Mouse (Mus musculus) right cerebral cortex, postnatal 36 days (tissue): ENCODE data around the gene Serpinb3a.

Experiments used
- DNase-seq, 2 experiments: peaks; one replicate each; pipeline ENCODE4 v3.0.0; 2022; ENCODE audit warnings: low spot score in 2 of 2, mixed read lengths in 1 of 2

Gene Serpinb3a

DNA sequence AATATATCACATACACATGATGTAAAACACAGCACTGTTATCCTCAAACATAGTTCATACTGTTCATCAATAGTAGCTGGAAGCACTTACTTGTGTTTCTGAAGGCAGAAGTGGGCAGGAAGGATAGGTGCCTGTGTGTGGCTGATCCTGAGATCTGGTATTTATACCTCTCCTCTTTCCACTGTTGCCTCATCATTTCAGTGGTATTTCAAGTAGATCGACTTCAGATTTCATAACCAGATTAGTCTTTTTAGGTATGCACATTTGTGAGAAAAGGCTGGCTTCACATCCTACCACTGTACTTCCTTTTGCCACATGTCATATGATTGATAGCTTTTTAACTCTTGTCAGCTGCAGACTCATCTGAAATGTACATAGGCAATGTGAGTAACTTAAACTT is at the start of gene Serpinb3a:
Gene Serpinb3a (minus strand): TSS at position 101 of the 400 bp plus-strand sequence.
- DNase-seq = no peak

DNA sequence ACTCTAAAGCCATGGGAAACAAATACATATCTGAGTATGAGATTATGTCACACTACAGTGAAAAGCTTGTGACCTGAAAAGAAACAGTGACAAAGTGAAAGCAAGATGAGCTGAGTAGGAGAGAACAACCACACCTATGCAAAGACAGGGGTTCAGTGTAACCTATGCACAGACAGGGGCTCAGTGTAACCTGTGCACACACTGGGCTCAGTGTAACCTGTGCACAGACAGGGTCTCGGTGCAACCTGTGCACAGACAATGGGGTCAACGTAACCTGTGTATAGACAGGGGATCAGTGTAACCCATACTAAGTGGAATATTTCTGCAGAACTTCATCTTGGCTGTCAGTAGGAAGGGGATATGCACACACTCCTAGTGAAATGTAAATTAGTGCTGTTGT is 46.3 kb upstream of the Serpinb3a start:
- no peak for DNase-seq

DNA sequence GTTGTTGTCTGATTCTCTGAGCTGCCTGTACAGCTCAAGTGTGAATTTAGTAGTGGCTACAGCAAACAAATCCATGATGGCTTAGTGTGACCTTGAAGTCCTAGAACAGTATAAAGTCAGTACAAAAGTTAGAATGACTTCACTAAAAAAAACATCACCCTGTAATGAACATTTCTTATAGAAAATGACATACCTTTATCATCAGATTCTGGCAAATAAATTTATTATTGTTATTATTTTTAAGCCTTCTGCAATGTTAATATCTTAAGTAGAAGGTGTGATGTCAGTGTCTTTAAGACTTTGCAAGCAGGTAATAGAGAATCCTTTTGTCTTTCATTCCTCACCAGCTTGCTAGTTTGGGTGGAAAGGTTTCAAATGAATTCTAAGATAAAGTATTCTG is 31.3 kb upstream of the Serpinb3a start, which contains the start of gene Serpinb3d:
Gene Serpinb3d (minus strand): TSS at position 101 of the 400 bp plus-strand sequence.
- no peak for DNase-seq

DNA sequence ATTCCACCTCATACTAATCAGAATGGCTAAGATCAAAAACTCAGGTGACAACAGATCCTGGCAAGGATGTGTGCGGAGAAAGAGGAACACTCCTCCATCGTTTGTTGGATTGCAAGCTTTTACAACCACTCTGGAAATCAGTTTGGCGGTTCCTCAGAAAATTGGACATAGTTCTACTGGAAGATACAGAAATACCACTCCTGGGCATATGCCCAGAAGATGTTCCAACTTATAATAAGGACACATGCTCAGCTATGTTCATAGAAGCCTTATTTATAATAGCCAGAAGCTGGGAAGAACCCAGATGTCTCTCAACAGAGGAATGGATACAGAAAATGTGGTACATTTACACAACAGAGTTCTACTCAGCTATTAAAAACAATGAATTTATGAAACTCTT is 17.9 kb downstream of the Serpinb3a start:
- DNase-seq = peak in 1 of 2 experiments; percentile 34

DNA sequence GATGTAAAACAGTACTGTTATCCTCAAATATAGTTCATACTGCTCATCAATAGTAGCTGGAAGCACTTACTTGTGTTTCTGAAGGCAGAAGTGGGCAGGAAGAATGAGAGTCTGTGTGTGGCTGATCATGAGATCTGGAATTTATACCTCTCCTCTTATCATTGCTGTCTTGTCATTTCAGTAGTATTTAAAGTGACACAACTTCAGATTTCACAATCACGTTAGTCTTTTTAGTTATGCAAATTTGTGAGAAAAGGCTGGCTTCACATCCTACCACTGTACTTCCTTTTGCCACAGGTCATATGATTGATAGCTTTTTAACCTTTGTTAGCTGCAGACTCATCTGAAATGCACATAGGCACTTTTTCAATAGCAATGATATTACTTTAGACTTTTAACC is 26.2 kb downstream of the Serpinb3a start:
- DNase-seq = no peak

DNA sequence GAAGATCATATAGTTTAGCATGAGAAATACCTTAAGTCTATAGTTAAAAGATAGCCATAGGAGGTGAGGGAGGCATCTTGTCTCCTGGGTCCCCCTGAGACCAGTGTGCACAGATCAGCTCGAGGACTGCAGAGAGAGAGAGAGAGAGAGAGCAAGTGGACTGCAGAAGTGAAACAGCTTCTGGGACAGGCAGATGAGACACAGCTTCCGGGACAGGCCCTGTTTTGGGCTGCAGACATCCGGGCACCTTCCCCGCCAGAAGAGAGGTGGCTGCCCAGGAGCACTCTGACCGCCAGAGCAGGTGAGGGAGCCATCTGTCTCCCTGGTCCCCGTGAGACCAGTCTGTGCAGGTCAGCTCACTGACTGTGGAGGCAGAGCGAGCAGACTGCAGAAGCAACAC is 36.9 kb downstream of the Serpinb3a start:
- DNase-seq = no peak

DNA sequence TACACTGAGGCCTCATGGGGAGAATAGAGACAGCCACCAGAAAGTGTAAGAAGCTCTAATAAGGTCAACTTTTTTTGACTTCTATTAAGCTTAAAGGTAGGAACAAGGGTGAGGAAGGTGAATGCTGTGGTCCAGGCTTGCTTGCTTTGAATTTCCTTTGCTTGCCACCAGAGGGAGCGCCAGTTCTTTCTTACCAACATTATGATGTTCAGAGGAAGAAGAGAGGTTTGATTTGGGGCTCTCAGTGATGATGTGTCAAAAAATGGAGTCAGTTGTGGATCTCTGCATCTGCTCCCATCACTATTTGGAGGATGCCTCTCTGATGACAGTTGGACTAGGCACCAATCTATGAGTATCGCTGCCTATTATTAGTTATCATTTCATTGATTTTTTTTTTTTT is 37.6 kb downstream of the Serpinb3a start:
- DNase-seq = no peak

DNA sequence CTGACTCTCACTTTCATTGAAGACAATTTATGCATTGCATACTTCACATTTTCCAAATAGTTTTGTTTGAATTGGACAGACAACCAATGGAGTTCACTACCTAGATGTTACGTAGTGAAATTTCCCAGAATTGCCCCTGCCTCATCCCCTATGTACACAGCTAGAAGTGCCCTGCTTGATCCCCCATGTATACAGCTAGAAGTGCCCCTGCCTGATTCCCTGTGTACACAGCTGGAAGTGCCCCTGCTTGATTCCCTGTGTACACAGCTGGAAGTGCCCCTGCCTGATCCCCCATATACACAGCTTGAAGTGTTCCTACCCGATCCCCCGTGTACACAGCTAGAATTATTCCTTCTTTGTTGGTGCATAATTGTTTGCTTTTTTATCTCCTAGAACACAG is 45.8 kb downstream of the Serpinb3a start:
- no peak for DNase-seq

DNA sequence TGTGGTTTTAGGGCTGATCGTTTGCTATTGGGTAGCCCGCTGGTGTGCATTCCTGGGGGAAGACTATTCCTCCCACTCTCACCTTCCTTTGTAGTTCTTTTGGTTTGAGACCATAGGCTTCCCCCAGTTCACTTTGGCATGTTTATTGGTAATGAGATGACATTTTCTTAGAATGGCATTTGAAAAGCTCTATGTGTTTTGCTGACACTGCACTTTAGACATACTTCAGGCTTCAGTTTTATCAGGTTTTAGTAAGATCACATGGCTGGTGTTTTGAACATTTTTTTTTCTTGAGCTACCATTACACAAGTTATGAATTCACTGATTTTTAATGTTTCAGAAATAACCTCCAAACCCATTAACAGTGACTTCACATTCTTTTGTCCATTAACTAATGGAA is 50.3 kb downstream of the Serpinb3a start:
- DNase-seq = no peak

DNA sequence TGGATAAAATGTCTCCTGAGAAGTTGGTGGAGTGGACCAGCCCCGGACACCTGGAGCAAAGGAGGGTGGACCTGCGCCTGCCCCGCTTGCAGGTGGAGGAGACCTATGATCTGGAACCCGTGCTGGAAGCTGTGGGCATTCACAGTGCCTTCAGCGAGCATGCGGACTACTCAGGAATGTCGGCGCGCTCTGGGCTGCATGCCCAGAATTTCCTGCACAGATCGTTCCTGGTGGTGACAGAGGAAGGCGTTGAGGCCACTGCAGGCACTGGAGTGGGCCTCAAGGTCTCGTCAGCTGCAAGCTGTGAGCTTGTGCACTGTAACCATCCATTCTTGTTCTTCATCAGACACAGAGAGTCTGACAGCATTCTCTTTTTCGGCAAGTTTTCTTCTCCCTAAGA is 51.7 kb downstream of the Serpinb3a start:
- DNase-seq = no peak
